25 mouse cellular contexts compared by ENCODE assay signal in the genomic region with DNA sequence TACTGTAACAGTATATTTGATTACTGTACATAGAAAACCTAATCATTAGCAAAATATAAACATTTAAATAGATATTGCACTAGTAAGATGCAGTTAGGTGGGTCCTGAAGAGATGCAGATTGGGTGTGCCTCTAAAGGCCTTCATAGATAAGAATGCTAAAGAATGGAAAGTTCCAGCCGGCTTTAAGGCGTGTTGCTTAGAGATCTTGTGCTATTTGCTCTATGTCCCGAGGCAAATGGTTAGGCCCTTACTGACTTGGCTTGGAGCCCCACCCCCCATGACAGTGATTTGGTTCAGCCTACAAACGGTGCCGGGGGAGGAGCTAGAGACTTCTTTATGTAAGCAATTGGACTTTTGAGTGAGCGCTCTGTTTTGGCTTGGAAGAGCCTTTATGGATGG. TPM values are rescaled to one million over a fixed set of nuclear protein-coding genes. Genes with fewer than 3 reads are reported as not detected.
DNase-seq lines count a peak whose midpoint lies in the region; ATAC-seq lines count a peak whose summit lies in the region.
"Had no signal": no experiment of that assay in that cellular context is flagged by ENCODE, and none has a peak within 500 bp of the region (broad histone marks: within the 10 kb centered on the region; RNA-seq: fewer than 3 reads in every experiment).

No protein-coding gene starts in this region.

- peak; percentile 12 for DNase-seq in urinary bladder, postnatal 14 days (ENCODE audit: low spot score)
- DNase-seq in urinary bladder, postnatal 10 days (ENCODE audit: low spot score), result no peak
- DNase-seq in c-Kit-positive CD71-positive TER-119-positive erythroid progenitor cells, embryonic 14.5 days (ENCODE audit: low spot score), result peak; percentile 84
- DNase-seq in adipocyte (ENCODE audit: low spot score), result no peak
- DNase-seq in adrenal gland, adult (ENCODE audit: inconsistent age in 2 of 2, low spot score in 1 of 2), result no peak
- no peak for DNase-seq in left cerebral cortex, postnatal 36 days (ENCODE audit: low spot score in 2 of 2)
- DNase-seq: adrenal gland, adult 2 months; cerebellum, adult 9-11 months; gastrocnemius, postnatal 14 days; heart, postnatal 14 days; kidney, adult 2 months; kidney, postnatal 4 days; retina, postnatal 1 day; thymus, postnatal 36 days had no signal

- ATAC-seq in liver, embryonic 15.5 days (ENCODE audit: insufficient read depth), result peak; percentile 56
- ATAC-seq: hindbrain, postnatal 0 days; lung, postnatal 0 days had no signal

- H3K4me1 ChIP-seq in liver, embryonic 15.5 days (replicated peaks), result peaks cover 54% of the 10 kb centered on the region
- H3K4me1 ChIP-seq: neural tube, embryonic 15.5 days; stomach, embryonic 15.5 days had no signal

- H3K4me2 ChIP-seq in liver, embryonic 15.5 days, result peak overlapping the region; percentile 42
- H3K4me2 ChIP-seq: midbrain, embryonic 11.5 days; neural tube, embryonic 15.5 days; stomach, embryonic 15.5 days had no signal

- no peak overlapping the region for H3K4me3 ChIP-seq in liver, embryonic 15.5 days (replicated peaks)
- H3K4me3 ChIP-seq: erythroblast, embryonic 14.5 days; neural tube, embryonic 15.5 days; stomach, embryonic 15.5 days had no signal

- H3K27ac ChIP-seq in liver, embryonic 15.5 days (replicated peaks), result peak overlapping the region; percentile 65
- H3K27ac ChIP-seq: hindbrain, postnatal 0 days; neural tube, embryonic 15.5 days; stomach, embryonic 15.5 days had no signal

- intact Hi-C loops in left cerebral cortex, postnatal 36 days (cut with DNase I), result no loop called here

- no peaks in the 10 kb centered on the region for H3K36me3 ChIP-seq in liver, embryonic 15.5 days (replicated peaks)
- H3K36me3 ChIP-seq: neural tube, embryonic 15.5 days; stomach, embryonic 15.5 days had no signal

- H3K27me3 ChIP-seq in liver, embryonic 15.5 days, result peaks cover 9% of the 10 kb centered on the region
- H3K27me3 ChIP-seq: neural tube, embryonic 15.5 days; stomach, embryonic 15.5 days had no signal

- no peak overlapping the region for H3K9ac ChIP-seq in liver, embryonic 15.5 days
- H3K9ac ChIP-seq: neural tube, embryonic 15.5 days; stomach, embryonic 15.5 days had no signal

- 31% methylated on average over 6 of the region's 6 CpGs for WGBS in liver, embryonic 15.5 days (ENCODE audit: insufficient replicate concordance)

- H3K9me3 ChIP-seq in liver, embryonic 15.5 days (replicated peaks), result no peaks in the 10 kb centered on the region
- H3K9me3 ChIP-seq: neural tube, embryonic 15.5 days; stomach, embryonic 15.5 days had no signal

RNA-seq across cellular contexts. Expression of a gene that starts 34.5 kb away (rescaled TPM):
- not detected in 2 replicates for polyA plus RNA-seq in liver, embryonic 15.5 days (2015; fragmentation: Nextera tagmentation; extraction: Ambion mirVana)
- total RNA-seq in left cerebral cortex, postnatal 36 days (2021), result not detected
- total RNA-seq: adrenal gland, adult 2 months; gastrocnemius, postnatal 14 days; heart, adult 8-10 months; heart, postnatal 14 days; hindbrain, postnatal 0 days; layer of hippocampus, postnatal 25 days had no signal
- polyA plus RNA-seq: adrenal gland, adult 2 months; erythroblast, embryonic 14.5 days; hindbrain, postnatal 0 days; kidney, adult 2 months; limb, embryonic 11.5 days; lung, postnatal 0 days; midbrain, embryonic 11.5 days; neural tube, embryonic 15.5 days; small intestine, adult 2 months; stomach, embryonic 15.5 days had no signal

RNA-seq across cellular contexts. Expression of a gene that starts 40.8 kb away (rescaled TPM):
- 33.3 and 33.6 TPM in 2 replicates for polyA plus RNA-seq in liver, embryonic 15.5 days (2015; fragmentation: Nextera tagmentation; extraction: Ambion mirVana)
- total RNA-seq in left cerebral cortex, postnatal 36 days (2021), result 10 to 100 TPM; 50.0 to 54.8 TPM

Comparison
In these comparisons a context has a peak if more than half of its experiments do, and no peak if none do; other contexts are left out.
1. DNase-seq: peak in urinary bladder, postnatal 14 days (single experiment) and c-Kit-positive CD71-positive TER-119-positive erythroid progenitor cells, embryonic 14.5 days (single experiment); none in urinary bladder, postnatal 10 days (single experiment), adipocyte (single experiment), adrenal gland, adult (0 of 2) and left cerebral cortex, postnatal 36 days (0 of 2).